Mouse (Mus musculus) left cerebral cortex, adult 2 months (tissue): ENCODE measurements around the gene Wdr46. TPM values are rescaled to one million over a fixed set of nuclear protein-coding genes. Genes with fewer than 3 reads are reported as not detected.
"Not testable (repeated sequence)": the region's sequence is repeated elsewhere in the genome, so short reads cannot be mapped to it uniquely, and the experiment has no call there.

Source experiments
- DNase-seq, 2 experiments: peaks; one replicate each; pipeline ENCODE4 v3.0.0; 2021 to 2022; ENCODE audit warnings: low spot score in 2 of 2, mixed read lengths in 1 of 2; ENCODE audit errors: extremely low spot score in 1 of 2
- H3K27ac ChIP-seq: fragments of 200-600 bp; 2 replicates; pipeline ENCODE4 v1.8.1; 2022
- H3K4me3 ChIP-seq: fragments of 200-600 bp; 2 replicates; pipeline ENCODE4 v1.8.1; 2022
- CTCF ChIP-seq: fragments of 200-600 bp; IDR thresholded peaks from 2 replicates; pipeline ENCODE4 v1.8.1; 2022; ENCODE audit warnings: antibody characterized with exemption, mild to moderate bottlenecking, moderate library complexity
- intact Hi-C: fragments of 180-260 bp; cut with DNase I; formaldehyde crosslinking; loops from one replicate; pipeline ENCODE4 v1.15.1; 2025
- total RNA-seq, 2 experiments: library from RNA; stranded (reverse); gene quantifications; 2 replicates each; pipeline ENCODE4 v1.2.3; 2021

The Wdr46 gene
- total RNA-seq, 2 experiments from 2014 or later = 14.7 to 18.4 TPM

- intact Hi-C loops = no loop called here
Measured at GRCm38 (mm10) chr17:33902079-33902478, 38.4 kb upstream of the Wdr46 start.

GRCm38 (mm10) chr17:33902491-33902890 lies 38.0 kb upstream of the Wdr46 start:
- intact Hi-C loops = no loop called here
- no peak for TF ChIP-seq CTCF

More at GRCm38 (mm10) chr17:33902079-33902478, 38.4 kb upstream of the Wdr46 start:
- no peak for TF ChIP-seq CTCF
- no peak for DNase-seq
- H3K4me3 ChIP-seq = no peak overlapping the region
- H3K27ac ChIP-seq = no peak overlapping the region

GRCm38 (mm10) chr17:33903911-33904651 lies 36.4 kb upstream of the Wdr46 start:
- H3K27ac ChIP-seq, intact Hi-C loops, DNase-seq: not testable (repeated sequence)

More at GRCm38 (mm10) chr17:33902491-33902890, 38.0 kb upstream of the Wdr46 start:
- Histone ChIP-seq H3K27ac (no peak overlapping the region), H3K4me3 (no peak overlapping the region)
- no peak for DNase-seq

GRCm38 (mm10) chr17:33904835-33905234 lies 35.6 kb upstream of the Wdr46 start, which contains the start of gene Platr17:
Platr17 (plus strand) TSS chr17:33905135.
- H3K27ac ChIP-seq, intact Hi-C loops, H3K4me3 ChIP-seq, DNase-seq: not testable (repeated sequence)

More at GRCm38 (mm10) chr17:33903911-33904651, 36.4 kb upstream of the Wdr46 start:
- not testable (repeated sequence) for H3K4me3 ChIP-seq

- intact Hi-C loops = loop anchor here (1.0 kb wide), 1 partner anchor 18 kb away; the partner anchor contains the start of gene Kifc1
- H3K27ac ChIP-seq = peak overlapping the region; percentile 90
- peak overlapping the region; percentile 76 for H3K4me3 ChIP-seq
- no peak for TF ChIP-seq CTCF
- peak; percentile 53 to 59 for DNase-seq
Measured at GRCm38 (mm10) chr17:33908331-33909076, 32.0 kb upstream of the Wdr46 start.

GRCm38 (mm10) chr17:33909077-33909868 lies 31.2 kb upstream of the Wdr46 start, which contains the start of gene Daxx:
Daxx (plus strand) TSS chr17:33909414.
- H3K27ac ChIP-seq = peak within 1 kb of the TSS; percentile 90
- intact Hi-C loops = loop anchor here (1.0 kb wide), 1 partner anchor 19 kb away; the partner anchor contains the start of gene Kifc1
- TF ChIP-seq CTCF = no peak
- peak within 1 kb of the TSS; percentile 76 for H3K4me3 ChIP-seq
- peak; percentile 98 to 99 for DNase-seq

GRCm38 (mm10) chr17:33909869-33910250 lies 30.6 kb upstream of the Wdr46 start:
- H3K27ac ChIP-seq = peak overlapping the region; percentile 90
- no peak for DNase-seq
- H3K4me3 ChIP-seq = peak overlapping the region; percentile 76
- no peak for TF ChIP-seq CTCF
- intact Hi-C loops = loop anchor here (1.0 kb wide), 1 partner anchor 20 kb away; the partner anchor contains the start of gene Kifc1

GRCm38 (mm10) chr17:33910346-33911051 lies 30.0 kb upstream of the Wdr46 start:
- TF ChIP-seq CTCF = peak; percentile 19
- intact Hi-C loops = no loop called here
- H3K27ac ChIP-seq = peak overlapping the region; percentile 90
- no peak for DNase-seq
- H3K4me3 ChIP-seq = peak overlapping the region; percentile 76

GRCm38 (mm10) chr17:33911052-33911812 lies 29.2 kb upstream of the Wdr46 start:
- intact Hi-C loops = no loop called here
- TF ChIP-seq CTCF = no peak
- no peak overlapping the region for H3K27ac ChIP-seq
- peak in 1 of 2 experiments; percentile 8 for DNase-seq
- H3K4me3 ChIP-seq = no peak overlapping the region

GRCm38 (mm10) chr17:33911813-33912414 lies 28.5 kb upstream of the Wdr46 start:
- intact Hi-C loops = no loop called here

More at GRCm38 (mm10) chr17:33911813-33912414, 28.5 kb upstream of the Wdr46 start:
- DNase-seq = no peak
- no peak overlapping the region for H3K4me3 ChIP-seq
- H3K27ac ChIP-seq = no peak overlapping the region
- TF ChIP-seq CTCF = no peak
